Mouse (Mus musculus): Measurements from ENCODE around the gene Sumo3.

DNA sequence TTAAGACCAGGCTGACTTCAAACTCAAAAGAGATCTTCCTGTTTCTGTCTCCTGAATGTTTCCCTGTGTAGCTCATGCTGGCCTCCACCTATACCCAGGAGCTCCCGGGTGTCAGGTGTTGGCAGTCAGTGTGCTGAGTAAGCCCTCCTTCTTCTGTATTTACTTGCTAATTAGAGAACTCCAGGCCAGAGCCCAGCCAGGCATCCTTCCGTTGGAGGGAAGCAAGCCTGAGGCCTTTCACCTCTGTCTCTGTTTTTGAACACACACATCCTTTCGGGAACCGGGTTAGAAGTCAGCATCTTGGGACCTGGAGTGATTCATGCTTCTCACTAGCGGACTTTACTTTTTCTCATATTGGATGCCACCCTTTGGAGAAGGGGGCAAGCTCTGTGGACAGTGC, 1.5 kb downstream of the Sumo3 start:
- TF ChIP-seq CTCF (IDR thresholded peaks at IDR 0.05; ENCODE audit: low read depth) (no peak), EP300 (IDR thresholded peaks at IDR 0.05; ENCODE audit: low read depth) (peak; percentile 17; the same call in 1 of the 2 replicates)
